Mouse (Mus musculus): ENCODE results near the gene Wnt6.
A peak's percentile ranks its signal among the peaks of the same experiment; 100 is the strongest.

Wnt6 gene

DNA sequence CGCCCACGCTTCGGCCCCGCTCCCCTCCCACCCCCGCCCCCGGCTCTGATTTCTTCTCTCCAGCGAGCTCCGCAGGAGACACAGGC is at the start of gene Wnt6:
TSS of gene Wnt6 (plus strand) at position 48 of the 86 bp plus-strand sequence.
- DNase-seq (ENCODE audit: extremely low read depth, low read depth, low spot score): no peak

GRCm38 (mm10) chr1:74723748-74724147 is 47.9 kb upstream of the Wnt6 start:
- DNase-seq (ENCODE audit: extremely low read depth, low read depth, low spot score): no peak

DNA sequence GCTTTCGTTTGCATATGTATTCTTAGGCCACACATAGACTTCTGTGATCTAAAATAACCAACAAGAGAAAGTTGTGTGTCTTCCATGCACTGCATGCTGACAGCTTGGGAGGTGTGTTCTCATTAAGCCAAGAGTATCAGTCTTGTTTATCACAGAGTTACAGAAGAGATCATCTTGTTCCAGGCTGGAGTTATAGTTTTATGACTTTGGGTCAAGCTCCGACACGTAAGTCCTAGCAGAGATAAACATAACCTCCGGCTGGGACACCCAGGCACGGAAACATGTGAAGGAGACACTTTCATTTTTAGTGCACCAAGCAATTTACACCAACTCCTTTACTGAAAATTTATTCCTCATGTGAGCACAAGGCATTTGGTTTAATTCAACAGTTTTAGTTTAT is 45.6 kb upstream of the Wnt6 start:
- peak; percentile 74 for DNase-seq (ENCODE audit: extremely low read depth, low read depth, low spot score)

DNA sequence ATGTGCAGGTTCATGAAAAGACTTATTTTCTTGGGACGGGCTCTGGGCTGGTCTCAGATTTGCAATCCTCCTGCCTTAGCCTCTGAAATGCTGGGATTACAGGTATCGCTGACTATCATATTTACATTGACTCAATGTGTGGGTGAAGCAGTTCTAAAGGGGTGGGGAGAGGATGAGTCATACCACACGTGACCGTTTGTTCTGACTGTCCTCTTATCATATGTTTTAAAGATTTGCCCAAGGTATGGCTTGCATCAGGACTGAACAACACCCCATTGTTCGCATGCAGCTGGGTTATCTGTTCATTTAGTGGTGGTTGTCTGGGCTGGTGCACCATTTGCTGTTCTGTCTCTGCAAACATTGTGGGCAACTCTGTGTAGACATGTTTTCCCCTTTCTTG is 45.0 kb upstream of the Wnt6 start:
- DNase-seq (ENCODE audit: extremely low read depth, low read depth, low spot score): peak; percentile 67

- DNase-seq (ENCODE audit: extremely low read depth, low read depth, low spot score): no peak
Observed at GRCm38 (mm10) chr1:74728446-74728845, 43.2 kb upstream of the Wnt6 start.

GRCm38 (mm10) chr1:74736977-74737376 is 34.7 kb upstream of the Wnt6 start:
- no peak for DNase-seq (ENCODE audit: extremely low read depth, low read depth, low spot score)

- DNase-seq (ENCODE audit: extremely low read depth, low read depth, low spot score): no peak
Observed at GRCm38 (mm10) chr1:74737500-74737899, 34.2 kb upstream of the Wnt6 start.

- no peak for DNase-seq (ENCODE audit: extremely low read depth, low read depth, low spot score)
Observed at GRCm38 (mm10) chr1:74740846-74741245, 30.8 kb upstream of the Wnt6 start.

- no peak for DNase-seq (ENCODE audit: extremely low read depth, low read depth, low spot score)
Observed at GRCm38 (mm10) chr1:74747335-74747734, 24.4 kb upstream of the Wnt6 start.

GRCm38 (mm10) chr1:74748643-74749271 is 22.9 kb upstream of the Wnt6 start, which contains the start of gene Prkag3:
TSS of gene Prkag3 (minus strand) at chr1:74749221.
- DNase-seq (ENCODE audit: extremely low read depth, low read depth, low spot score): no peak

DNA sequence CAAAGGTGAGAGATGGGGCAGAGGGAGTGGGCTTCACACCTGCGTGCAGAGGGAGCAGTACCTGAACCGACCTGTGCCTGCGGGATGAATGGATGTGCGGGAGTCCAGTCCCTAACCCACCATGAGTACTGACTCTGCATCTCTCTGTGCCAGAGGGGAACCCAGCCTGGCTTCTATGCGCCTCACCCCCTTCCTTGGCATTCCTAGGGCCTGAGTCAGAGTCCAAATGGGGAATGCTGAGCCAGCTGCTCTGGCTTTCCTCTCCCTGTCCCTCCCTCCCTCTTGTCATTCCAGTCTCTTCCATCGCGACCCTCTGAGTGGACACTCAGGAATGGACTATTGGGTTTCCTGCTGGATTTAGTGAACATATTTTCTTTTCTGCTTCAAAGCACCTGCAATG is 22.4 kb upstream of the Wnt6 start:
- no peak for DNase-seq (ENCODE audit: extremely low read depth, low read depth, low spot score)

- DNase-seq (ENCODE audit: extremely low read depth, low read depth, low spot score): no peak
Observed at GRCm38 (mm10) chr1:74750683-74751082, 21.0 kb upstream of the Wnt6 start.

GRCm38 (mm10) chr1:74752150-74752549 is 19.5 kb upstream of the Wnt6 start:
- no peak for DNase-seq (ENCODE audit: extremely low read depth, low read depth, low spot score)

DNA sequence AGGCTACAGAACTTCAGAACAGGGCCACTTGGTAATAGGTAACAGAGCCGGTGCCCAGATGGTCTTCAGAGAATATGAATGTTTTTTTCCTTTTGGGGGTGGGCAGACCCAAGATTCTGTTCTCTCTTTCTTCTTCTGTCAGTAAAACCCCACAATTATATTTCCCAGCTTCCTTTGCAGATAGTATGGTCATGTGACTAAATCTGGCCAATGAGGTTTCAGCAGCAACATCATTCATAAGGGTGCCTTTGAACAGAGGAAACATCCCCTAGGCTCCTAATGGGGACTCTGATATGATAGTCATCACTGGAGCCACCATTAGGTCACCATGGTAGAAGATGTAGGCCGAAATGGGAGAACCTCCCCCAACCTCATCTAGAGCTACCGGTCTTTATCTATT is 18.9 kb upstream of the Wnt6 start:
- no peak for DNase-seq (ENCODE audit: extremely low read depth, low read depth, low spot score)

DNA sequence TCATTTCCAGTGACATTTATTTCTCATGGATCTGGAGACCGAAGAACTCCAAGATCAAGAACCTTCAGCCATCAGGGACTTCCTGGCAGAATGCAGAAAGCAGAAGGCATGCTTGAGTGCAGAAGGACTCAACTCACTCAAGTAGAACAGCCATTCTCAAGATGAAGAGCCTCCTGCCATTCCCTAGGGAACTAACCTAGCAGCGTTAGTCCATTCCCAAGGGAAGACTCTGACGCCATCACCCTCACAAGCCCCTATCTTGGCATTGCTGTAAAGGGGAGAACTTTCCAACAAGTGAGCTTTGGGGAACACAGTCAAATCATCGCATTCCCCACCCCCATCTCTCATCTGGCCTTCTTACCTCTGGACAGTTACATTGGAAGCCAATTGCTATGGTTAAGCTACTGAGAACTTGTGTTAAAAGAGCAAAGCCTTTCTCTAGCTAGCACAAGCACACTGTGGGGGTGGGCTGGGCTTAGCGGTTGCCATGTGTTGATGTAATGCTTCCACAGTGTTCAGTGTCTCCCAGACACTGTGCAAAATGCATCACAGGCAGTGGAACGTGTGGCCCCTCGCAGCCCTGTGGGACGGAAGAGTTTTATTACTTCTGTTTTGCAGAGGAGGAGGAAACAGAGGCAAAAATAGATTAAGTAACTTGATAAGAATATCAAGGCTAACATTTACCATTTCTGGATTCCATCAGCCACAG is 18.3 kb upstream of the Wnt6 start:
- no peak for DNase-seq (ENCODE audit: extremely low read depth, low read depth, low spot score)

DNA sequence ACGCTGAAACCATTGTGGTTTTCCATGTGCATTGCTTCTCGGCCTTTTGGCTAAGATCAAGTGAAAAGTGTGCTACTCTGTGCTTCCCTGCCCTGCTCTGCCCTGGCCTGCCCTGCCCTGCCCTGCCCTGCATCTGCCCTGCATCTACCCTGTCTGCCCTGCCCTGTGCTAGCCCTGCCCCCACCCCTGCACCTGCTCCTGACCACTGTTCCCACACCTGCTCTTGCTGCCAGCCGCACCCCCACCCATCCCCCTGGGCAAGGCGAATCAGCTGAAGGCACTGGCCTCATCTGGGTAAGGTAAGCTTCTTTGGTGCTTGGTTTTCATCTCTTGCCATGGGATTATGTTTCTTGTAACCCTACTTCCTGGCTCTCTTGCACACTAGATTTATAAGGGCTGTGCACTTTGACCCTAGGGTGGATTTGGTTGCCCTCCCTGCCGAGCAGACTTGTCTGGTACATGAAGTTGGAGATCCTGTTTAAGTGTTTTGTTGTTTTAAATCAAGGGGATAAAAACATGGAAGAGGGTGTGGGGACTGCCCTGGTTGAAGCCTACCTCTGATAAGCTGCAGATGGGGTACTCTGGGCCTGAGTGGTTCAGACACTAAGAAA is 17.4 kb upstream of the Wnt6 start:
- DNase-seq (ENCODE audit: extremely low read depth, low read depth, low spot score): no peak

DNA sequence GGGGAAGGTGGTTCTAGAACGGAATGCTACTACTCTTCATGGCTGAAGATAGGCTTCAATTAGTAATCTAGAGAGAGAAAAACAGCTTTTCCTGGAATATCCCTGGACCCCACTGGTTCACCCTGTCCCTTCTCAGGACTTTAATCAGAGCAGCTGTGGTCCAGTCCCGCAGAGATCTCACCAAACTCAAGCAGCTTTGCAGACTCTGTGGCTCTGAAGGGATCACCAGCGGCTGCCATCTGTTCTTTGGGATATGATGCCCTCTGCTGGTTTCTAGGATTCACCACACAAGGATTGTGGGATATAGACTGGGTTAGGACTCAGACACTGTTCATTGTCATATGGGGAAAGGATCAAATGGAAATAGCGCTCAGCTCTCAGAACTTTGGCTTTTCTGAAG is 11.9 kb upstream of the Wnt6 start:
- no peak for DNase-seq (ENCODE audit: extremely low read depth, low read depth, low spot score)

- DNase-seq (ENCODE audit: extremely low read depth, low read depth, low spot score): no peak
Observed at GRCm38 (mm10) chr1:74763081-74763480, 8.6 kb upstream of the Wnt6 start.

- DNase-seq (ENCODE audit: extremely low read depth, low read depth, low spot score): no peak
Observed at GRCm38 (mm10) chr1:74770727-74771466, 795 bp upstream of the Wnt6 start.

GRCm38 (mm10) chr1:74771467-74771844 is 236 bp upstream of the Wnt6 start:
- DNase-seq (ENCODE audit: extremely low read depth, low read depth, low spot score): no peak

DNA sequence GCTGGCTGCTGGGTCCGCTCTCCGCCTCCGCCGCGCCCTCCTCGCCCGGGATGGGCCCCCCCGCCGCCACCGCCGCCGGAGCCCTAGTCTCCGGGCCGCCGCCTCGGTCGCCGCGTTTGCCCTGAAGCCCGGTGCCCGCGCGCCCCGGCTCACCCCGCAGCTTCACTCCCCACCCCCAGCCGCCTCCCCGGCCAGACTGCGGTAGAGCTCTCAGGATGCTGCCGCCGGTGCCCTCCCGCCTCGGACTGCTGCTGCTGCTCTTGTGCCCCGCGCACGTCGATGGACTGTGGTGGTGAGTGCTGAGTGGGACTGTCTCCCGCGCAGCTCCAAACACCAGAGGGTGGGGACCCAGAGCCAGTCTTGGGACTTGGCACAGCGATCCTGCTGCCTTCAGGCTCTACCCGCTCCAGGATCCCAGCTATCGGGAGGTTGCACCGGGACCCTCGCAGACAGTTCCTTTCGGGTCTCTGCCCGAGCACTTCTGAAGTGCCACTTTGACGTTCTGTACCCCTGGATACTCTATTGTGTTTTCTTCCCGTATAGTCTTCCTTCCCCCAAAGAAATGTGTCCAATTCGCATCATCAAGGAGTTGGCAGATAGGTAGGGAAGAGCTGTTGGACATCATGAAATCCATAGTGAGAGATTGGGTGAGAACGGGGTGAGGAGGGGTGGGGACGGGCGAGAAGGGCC is 384 bp downstream of the Wnt6 start:
- no peak for DNase-seq (ENCODE audit: extremely low read depth, low read depth, low spot score)

- DNase-seq (ENCODE audit: extremely low read depth, low read depth, low spot score): peak; percentile 81
Observed at GRCm38 (mm10) chr1:74773136-74773535, 1.4 kb downstream of the Wnt6 start.

Measured in fat pad, adult 2 months (tissue).